Mouse (Mus musculus): ENCODE measurements around the gene Defb18. TPM values are rescaled to one million over a fixed set of nuclear protein-coding genes. Genes with fewer than 3 reads are reported as not detected.

Gene Defb18
- polyA plus RNA-seq, 1 experiment from 2014 or later: not detected

Other genes starting within 250 kb of the Defb18 start
- gene Crisp4, start 91.5 kb downstream of the Defb18 start, polyA plus RNA-seq (2014; fragmentation: Nextera tagmentation; extraction: Ambion mirVana): not detected in 2 replicates
- not detected in 2 replicates for gene Defb41, start 27.7 kb upstream of the Defb18 start, polyA plus RNA-seq (2014; fragmentation: Nextera tagmentation; extraction: Ambion mirVana)

All from intestine, embryonic 14.5 days (tissue).